Mouse (Mus musculus): ENCODE results near the gene Usp49. TPM values are rescaled to one million over a fixed set of nuclear protein-coding genes. Genes with fewer than 3 reads are reported as not detected.

Usp49 gene
- total RNA-seq, 2 experiments from 2014 or later: 12.7 to 13.3 TPM

DNA sequence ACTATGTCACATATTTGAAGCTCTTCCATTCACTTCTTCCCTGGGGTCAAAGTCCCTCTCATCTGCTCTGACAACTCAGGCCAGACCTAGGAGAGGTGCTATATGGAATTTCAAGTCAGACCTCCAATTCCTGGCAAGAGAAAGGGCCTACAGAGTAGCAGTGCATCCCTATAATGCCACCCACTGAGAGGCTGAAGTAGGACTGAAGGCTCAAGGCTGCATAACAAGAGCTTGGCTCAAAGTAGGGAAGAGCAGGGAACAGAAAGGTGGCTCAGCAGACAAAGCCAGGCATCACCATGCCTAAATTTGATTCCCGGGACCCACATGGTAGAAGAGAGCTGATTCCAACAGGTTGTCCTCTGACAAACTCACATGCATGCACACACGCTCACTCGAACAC is 61.2 kb downstream of the Usp49 start:
- no peak for DNase-seq (ENCODE audit: low spot score in 2 of 2)

DNA sequence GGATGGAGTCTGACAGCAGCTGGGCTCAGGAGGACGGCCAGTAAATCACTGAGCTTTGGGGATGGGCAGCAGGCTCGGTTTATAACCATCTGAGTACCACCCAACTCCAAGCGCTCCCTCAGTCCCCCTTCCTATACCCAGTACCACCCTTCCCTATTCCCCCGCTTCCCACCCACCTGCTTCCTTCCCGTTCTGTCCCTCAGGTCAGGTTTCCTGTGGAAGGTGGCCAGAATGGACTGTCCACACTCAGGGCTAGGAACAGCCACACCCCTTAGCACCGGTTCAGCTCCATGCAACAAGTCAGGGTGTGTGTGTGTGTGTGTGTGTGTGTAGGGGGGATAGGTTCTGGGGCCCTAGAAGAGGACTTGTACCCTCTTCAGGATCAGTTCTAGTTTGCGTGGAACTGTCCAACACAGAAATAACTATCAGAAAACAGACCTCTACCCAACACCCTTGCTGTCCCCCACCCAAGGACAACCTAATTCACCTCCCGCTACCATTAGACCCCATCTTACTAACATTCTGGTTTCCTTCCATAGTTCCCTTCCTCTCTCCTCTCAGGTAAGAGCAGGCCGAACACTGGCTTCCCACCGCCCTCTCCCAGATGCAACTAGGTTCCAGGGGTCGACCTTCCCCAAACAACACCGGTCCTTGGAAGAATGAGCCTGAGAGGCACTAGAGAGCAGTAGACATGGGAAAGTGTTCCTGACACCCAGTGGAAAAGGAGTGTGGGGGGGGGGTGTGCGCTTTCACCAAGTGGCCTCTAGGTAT is 63.4 kb downstream of the Usp49 start:
- DNase-seq (ENCODE audit: low spot score in 2 of 2): no peak

DNA sequence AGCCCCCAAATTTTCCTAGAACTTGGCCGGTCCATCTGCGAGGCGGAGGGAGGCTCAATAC is 63.8 kb downstream of the Usp49 start, which contains the start of gene Gm21981:
Gene Gm21981, minus strand, starts transcription at position 14 of the 61 bp plus-strand sequence.
- DNase-seq (ENCODE audit: low spot score in 2 of 2): no peak

DNA sequence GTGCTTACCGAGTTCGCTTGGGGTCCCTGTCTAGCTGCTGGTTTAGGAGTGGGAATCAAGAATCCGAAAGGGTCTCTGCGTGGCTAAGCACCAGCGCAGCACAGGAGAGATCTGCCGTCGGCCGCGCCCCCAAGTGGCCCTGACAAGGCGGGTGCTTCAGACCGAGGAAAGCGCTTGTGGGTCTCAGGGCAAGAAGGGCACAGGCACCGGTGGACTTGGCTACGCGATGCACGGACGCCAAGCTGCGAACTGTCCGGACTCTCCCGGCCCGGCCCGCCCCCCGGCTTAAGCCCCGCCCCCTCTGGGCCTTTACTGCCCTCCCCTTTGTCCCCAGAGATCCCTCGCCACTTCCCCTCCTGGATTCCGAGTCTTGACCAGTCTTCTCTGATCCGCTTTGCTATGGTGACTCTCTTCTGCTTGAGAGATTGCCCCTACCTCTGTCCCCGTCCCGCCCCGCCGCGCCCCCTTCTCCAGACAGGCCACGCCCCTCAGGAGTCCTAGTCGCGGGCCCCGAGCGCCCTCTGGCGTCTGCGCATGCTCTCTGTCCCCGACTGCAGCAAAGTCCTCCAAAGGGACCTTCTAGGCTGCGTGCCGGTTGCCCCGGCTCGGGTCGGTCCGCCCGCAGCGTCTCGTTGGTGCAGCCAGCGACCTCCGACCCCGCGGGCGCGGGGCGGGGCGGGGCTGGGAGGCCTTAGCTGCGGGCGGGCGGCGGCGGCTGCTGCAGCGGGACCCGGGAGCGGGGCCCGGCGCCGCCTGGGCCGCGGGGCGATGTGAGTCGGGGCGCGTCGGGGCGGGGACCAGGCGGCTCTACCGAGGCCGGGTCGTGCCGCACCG is 64.2 kb downstream of the Usp49 start, which contains the start of gene Prickle4:
Gene Prickle4, minus strand, starts transcription at position 234 of the 834 bp plus-strand sequence.
- peak; percentile 94 to 98 for DNase-seq (ENCODE audit: low spot score in 2 of 2)

DNA sequence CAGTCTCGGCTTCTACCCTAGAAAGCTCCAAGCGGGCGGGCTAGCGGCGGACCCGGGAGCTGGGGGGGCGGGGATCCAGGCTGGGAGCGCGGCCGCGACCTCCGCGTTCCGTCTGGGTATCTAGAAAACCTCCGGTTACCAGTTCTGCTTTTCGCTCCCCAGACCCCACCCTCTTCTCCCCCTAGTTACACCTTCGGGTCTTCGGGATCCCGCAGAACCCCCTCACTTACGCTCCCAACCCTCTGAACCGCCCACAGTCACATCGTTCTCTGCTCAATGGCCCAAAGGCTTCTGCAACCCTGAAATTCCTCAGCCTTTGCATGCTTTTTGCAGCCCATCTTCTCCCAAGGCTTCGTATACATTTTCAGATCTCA is 64.8 kb downstream of the Usp49 start:
- DNase-seq (ENCODE audit: low spot score in 2 of 2): no peak

DNA sequence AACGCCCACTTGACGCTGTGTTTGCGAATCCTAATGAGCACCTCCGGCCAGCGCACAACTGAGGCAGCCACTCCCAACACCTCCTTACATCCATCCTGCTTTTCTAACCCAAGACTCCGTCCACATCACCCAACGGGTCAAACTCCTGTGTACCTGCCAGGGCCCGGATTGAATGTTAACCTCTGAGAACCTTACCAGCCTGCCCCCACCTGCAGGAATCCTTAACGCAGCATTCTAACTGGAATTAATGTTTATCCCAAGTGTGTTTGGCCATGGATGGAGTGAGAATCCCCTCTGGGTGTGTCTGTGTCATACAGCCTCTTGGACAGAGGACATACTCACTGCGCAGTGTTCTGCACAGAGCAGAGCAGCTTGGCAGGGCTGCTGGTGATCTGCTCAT is 67.7 kb downstream of the Usp49 start:
- DNase-seq (ENCODE audit: low spot score in 2 of 2): no peak

DNA sequence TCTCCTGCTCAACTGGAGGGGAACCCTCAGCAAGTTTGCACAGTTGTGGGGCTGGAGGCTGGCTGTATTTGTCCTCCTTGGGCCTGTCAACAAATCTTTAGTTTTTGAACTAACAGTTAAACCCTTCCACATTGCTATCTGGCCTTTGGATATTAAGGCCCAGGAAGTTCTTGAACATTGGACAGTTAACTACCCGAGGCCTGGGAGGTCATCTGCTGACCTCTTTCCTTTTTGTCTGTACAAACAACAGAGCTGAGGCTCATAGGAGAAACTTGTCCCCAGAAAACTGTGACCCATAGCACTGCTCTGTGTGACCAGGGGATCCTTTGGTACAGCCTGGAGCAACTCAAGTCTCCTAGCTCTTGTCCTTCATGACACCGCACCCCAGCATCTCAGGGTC is 68.6 kb downstream of the Usp49 start:
- DNase-seq (ENCODE audit: low spot score in 2 of 2): no peak

DNA sequence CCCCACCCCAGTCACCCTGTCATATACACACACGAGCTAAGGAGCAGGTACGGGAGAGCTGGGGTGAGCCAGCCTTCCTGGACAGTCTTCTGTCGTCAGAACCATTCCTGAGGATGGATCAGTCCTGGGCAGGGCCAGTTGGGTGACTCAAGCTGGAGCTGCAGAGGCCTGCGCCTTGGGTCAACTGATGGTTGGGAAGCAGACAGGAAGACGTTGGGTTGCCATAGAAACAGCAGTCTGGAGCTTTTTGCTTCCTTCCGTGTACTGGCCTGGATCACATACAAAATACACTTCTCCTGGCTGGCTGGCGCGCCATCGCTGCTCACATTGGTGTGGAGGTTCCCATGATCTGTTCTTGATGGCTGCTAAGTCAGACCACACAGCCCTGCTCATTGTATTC is 71.3 kb downstream of the Usp49 start:
- DNase-seq (ENCODE audit: low spot score in 2 of 2): no peak

DNA sequence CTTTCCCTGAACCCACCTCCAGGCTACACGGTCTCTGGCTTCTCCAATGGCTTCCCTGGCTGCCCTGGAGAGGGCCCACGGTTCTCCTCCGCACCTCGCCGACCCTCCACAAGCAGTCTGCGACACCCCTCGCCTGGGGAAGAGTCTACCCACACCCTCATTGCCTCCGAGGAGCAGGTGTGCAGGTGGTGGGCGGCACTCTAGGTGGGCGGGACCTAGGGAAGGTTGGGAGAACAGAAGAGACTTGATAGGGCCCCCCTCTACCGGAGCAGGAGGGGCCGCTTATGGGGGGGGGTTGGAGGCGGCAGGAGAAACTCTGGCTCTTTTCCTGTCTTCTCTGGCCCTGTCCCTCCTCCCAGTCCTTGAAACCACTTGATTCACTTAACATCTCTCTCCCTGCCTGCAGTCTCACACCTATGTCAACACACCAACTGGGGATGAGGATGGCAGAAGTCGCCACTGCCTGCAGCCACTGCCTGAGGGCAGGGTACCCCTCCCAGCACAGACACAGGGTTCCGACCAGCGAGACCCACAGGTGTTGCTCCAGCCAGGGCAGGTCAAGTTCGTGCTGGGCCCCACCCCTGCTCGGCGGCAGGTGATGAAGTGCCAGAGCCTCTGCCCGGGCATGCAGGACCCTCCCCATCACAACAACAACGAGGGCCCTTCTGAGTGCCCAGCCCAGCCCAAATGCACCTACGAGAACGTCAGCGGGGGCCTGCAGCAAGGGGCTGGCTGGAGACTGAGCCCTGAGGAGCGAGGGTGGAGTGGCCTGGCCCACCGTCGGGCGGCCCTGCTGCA is 72.3 kb downstream of the Usp49 start:
- no peak for DNase-seq (ENCODE audit: low spot score in 2 of 2)

DNA sequence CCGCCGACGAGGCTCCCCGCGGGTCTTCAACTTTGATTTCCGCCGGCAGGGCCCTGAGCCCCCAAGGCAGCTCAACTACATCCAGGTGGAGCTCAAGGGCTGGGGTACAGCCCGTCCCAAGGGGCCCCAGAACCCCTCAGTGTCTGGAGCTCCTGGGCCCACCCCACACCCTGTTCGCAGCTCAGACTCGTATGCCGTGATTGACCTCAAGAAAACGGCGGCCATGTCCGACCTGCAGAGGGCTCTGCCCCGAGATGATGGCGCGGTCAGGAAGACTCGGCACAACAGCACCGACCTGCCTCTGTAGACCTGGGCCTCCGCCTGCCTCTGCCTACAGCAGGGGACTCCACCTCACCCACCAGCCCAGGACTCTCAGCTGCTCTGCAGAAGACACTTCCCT is 73.1 kb downstream of the Usp49 start:
- DNase-seq (ENCODE audit: low spot score in 2 of 2): no peak

DNA sequence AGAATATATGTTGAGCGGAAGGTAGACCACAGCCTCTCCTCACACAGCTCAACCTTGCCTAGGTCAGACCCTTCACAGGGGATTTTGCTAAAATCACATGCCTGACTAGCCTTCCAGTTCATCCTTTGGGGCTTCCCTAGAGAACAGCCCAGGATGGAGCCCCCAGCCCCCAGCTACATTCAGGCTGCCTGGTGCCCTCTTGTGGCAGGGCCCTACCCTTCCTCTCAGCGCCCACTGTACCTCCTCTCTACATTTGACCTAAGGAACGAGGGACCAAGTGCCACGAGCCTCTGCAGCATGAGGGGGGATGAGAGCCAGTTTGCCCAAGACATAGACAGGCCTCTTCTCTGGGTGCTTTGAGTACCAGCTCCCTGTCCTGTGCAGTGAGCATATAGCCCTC is 74.2 kb downstream of the Usp49 start:
- no peak for DNase-seq (ENCODE audit: low spot score in 2 of 2)

DNA sequence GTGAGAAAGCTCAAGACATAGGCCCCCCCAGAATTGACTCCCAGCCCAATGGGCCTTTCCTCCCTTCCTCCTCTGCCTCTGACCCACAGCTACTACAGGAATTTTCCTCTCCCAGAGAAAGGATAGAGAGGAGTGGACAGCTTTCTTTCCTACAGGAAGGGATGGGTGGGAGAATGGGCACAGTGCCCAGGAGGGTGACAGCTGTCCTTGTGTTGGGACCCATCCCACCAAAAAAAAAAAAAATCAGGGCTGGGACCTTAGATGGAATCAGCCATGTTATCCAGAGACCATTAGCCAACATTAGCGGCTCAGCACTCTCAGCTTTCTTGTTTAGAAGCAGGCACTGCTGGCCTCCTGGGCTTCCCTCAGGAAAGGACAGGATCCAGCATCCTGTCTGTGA is 75.7 kb downstream of the Usp49 start:
- no peak for DNase-seq (ENCODE audit: low spot score in 2 of 2)

DNA sequence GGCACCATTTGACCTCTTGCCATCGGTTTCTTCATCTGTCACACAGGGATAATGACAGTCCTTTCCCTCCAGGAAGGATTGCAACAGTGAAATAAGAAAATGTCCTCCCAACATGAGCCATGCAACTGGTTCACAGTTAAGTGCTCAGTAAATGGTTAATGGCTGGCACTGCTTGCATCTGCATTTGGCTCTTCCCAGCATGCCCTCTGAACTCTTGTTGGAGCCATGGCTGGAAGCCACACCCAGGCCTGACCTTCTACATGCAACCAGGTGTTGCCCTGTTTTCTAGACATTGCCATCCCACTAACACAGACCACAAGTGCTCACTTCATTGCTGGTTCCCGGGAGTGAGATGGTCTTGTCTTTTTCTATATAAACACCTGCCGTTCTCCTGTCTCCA is 77.5 kb downstream of the Usp49 start:
- DNase-seq (ENCODE audit: low spot score in 2 of 2): no peak

DNA sequence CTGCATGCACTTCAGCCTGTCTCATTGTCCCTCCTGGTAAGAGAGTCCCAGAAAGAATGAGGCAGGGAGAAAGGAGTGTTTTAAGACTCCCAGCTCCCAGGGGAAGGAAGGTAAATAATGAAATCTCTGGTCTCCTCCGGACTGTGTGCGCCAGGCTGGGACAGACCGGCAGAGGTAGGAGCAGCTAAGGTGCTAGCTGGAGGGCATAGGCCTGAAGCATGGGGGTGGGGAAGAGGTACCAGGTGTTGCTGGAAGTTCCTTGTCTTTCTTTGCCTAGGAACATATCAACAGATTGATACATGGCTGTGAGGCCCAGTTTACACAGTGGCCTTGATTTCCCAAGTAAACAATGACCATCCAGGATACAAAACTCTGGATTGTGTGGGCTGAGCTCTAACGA is 78.5 kb downstream of the Usp49 start:
- no peak for DNase-seq (ENCODE audit: low spot score in 2 of 2)

DNA sequence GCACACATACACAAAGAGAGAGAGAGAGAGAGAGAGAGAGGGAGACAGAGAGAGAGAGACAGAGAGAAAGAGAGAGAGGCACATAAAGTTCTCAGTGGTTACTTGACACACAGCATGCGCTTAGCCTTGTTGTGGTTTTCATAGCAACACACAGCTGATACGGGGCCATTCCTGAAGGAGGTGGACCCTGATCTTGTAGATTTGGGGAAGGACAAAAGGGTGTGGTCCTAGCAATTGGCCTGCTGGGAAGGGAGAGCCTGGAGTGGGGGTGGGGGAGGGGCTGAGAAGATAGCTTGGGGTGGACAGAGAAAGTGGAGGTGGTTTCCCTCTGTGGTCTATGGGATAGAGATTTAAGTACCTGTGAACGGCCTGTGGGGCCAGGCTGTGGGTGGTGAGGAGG is 79.5 kb downstream of the Usp49 start:
- DNase-seq (ENCODE audit: low spot score in 2 of 2): no peak

DNA sequence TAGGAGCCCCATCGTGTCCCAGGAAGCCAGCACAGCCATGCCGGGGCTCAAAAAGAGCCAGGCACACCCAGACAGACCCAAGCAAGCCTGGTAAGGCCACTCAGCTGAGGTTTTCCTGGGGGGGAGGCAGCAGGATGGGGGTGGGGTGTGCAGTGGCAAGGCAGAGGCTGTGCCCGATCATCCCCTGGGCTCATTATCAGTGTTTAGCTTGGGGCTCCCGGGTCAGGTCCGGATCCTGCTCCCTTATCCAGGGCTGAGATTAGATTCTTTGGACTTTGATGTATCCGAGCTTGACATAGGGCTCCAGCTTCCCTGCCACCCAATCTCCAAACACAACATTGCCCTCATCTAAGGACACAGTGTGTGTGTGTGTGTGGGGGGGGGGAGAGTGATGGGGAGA is 81.4 kb downstream of the Usp49 start:
- DNase-seq (ENCODE audit: low spot score in 2 of 2): no peak

DNA sequence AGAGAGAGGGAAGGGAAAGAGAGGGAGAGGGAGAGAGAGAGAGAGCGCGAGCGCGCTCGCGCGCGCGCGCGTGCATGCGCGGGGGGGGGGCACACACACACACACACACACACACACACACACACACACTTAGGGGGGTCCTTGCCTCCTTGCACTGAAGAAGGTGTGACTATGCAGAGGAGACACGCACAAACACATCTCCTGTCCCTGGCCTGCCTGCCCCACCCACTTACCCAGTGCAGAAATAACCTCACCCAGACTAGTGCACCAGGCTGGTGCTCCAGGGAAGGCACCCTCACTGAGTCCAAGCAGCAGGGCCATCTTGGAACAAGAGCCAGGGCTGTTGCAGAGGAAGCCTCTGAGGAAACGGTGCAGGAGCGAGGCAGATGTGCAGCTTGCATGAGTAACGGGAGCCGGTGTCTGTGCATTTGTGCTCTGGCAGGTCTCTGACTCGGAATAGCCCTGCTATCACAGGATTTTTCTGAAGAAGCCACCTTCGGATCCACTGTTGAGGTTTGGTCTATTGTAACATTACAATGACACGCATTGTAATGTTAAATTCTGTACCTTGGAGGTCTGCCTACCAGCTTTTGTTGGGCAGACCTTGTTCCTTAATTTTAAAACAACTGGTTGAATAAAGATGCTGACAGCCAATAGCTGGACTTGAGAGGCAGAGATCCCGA is 82.5 kb downstream of the Usp49 start:
- DNase-seq (ENCODE audit: low spot score in 2 of 2): no peak

DNA sequence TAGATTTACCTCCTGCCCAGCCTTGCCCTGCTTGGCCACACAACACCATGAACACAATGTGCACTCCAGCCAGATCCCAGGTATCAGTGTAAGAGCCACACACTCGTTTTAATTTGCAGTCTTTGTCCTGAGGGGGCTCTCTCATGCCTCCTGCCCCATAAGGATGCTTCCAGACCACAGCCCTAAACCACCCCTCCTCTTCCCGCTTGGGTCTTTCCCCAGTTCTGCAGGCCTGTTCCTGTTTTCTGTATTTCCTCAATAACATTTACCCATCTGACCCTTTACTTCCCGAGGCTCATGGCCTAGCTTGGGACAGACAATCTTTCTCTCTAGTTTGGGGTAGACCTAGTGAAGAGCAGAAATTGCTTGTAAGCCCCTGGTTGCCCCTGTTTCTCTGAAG is 84.5 kb downstream of the Usp49 start:
- no peak for DNase-seq (ENCODE audit: low spot score in 2 of 2)

DNA sequence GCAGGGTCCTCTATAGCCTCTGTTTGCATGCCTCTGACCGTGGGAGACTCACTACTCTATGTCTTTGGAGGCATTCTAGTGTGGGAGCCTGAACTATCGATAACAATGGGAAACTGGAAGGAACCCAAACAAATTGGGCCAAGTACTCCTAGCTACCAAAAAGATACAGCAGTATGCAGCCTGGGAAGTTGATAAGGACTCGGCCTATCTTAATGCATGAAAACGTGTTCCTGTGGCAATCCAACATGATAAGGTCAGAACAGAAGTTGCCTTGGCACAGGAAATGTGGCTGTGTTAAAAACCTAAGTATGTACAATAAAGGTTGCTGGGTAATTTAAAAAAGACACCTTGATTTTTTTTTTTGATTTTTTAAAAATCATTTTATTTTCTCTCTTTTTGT is 90.7 kb downstream of the Usp49 start:
- DNase-seq (ENCODE audit: low spot score in 2 of 2): no peak

DNA sequence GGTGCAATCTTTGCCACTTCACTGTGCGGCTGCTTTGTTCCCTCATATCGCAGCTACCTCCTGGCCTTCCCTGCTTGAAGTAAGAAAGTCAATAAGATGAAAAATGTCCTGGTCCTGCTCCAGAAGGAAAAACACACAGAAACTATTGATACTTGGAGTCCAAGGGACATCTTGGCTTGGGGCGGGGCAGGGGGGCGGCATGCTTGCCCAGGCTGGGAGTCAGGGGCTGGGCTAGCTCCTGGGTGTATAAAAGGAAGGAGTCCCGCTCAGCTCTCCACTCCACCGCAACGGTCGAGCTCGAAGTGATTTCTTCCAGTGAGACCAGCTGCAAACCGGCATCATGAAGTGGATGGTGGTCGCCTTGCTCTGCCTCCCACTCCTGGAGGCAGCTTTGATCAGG is 96.1 kb downstream of the Usp49 start, which contains the start of gene Pgc:
Gene Pgc, plus strand, starts transcription at position 277 of the 400 bp plus-strand sequence.
- DNase-seq (ENCODE audit: low spot score in 2 of 2): no peak

DNA sequence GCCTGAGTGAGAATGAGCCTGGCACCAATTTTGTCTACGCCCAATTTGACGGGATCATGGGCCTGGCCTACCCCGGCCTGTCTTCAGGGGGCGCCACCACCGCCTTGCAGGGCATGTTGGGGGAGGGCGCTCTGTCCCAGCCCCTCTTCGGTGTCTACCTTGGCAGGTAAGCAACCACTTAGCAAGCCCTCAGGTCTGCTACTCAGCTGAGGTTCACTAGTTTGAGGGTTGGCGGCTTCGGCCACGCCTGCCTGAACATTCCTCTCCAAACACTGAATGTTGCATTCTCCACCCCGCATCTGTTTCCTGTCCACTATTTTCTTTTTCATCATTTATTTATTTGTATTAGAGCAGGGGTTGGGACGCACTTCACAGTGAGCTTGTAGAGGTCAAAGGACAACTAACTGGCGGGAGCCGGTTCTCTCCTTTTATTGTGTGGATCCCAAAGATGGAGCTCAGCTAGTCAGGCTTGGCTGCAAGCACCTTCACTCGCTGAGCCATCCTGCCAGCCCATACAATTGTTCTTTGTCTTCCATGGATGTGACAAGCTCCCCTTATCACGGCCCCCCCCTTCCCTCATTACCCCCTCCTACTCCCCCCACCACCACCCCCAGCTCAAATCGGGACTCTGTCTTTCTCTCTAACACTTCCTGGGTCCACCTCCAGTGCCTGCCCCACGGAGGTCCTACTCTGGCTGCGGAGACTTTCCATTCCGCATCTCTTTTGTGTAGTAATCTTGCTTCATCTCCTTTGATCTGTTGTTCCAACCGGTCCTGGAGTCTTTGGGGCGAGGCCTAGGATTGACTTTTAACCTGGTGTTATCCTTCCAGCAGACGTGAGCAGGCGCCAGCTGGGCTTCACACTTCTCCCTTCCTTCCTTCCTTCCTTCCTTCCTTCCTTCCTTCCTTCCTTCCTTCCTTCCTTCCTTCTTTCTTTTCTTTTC is 100.4 kb downstream of the Usp49 start:
- DNase-seq (ENCODE audit: low spot score in 2 of 2): no peak
